Mouse (Mus musculus) v-Abl transformed pro-B cells (cell line): ENCODE measurements around the gene Vps54.

Experiments
- in situ Hi-C, 2 experiments: fragments of 400-800 bp; cut with MboI; formaldehyde crosslinking; loops; one replicate each; pipeline ENCODE4 v1.15.1; 2025; ENCODE audit not compliant: unreplicated experiment in 2 of 2

Gene Vps54

DNA sequence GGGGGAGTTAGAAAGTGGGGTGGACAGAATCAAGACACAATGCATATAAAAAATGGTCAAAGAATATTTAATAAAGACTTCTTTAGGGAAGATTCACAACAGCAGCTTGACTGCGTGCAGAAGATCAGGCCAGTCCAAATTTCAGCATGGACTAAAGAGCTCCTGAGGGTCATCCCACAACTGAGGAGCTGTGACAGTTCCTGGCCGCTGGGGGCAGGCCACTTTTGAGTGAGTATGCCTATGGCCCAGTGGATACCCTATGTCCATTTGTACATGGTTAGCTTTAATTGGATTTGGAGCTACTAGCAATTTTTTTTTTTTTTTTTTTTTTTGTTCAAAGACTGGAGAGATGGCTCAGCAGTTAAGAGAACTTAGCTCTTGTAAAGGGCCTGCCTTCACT lies 87.7 kb downstream of the Vps54 start:
- in situ Hi-C loops = no loop called here

DNA sequence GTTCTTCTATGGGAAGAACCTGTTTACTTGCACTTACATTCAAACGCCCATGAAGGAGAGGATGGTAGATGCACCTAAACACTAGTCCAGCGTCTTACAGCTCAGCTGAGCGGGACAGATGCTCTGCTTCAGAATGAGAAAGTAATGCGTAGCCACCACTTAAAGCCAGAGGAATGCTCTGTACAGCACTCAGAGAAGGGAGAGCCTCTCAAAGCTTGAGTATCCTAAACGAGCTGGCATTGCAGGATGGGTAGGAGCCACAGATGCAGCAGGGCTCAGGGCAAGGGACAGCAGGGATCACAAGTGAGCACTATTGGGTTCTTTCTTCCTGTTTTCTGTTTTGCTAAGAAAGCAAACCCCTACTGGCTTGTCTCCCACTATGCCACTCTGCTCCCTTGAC lies 88.4 kb downstream of the Vps54 start:
- in situ Hi-C loops = no loop called here

DNA sequence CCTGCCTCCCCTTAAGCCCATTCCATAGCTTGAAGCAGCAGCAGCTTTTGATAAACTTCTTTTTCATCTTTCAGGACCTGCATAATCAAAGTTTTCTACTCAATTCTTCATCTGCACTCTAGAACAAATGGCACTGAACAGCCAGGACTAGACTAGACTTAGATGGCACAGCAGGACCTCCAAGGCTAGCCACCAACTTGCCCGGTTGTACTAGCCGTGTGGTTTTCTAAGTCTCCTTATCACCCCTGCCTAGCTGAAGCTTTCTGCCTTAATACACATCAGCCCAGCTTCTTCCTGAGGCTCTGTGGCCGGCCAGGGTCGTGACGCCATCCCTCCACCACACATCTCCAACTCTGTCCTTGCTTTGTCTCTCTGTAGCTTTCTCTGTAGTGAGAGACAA lies 89.1 kb downstream of the Vps54 start:
- in situ Hi-C loops = no loop called here

DNA sequence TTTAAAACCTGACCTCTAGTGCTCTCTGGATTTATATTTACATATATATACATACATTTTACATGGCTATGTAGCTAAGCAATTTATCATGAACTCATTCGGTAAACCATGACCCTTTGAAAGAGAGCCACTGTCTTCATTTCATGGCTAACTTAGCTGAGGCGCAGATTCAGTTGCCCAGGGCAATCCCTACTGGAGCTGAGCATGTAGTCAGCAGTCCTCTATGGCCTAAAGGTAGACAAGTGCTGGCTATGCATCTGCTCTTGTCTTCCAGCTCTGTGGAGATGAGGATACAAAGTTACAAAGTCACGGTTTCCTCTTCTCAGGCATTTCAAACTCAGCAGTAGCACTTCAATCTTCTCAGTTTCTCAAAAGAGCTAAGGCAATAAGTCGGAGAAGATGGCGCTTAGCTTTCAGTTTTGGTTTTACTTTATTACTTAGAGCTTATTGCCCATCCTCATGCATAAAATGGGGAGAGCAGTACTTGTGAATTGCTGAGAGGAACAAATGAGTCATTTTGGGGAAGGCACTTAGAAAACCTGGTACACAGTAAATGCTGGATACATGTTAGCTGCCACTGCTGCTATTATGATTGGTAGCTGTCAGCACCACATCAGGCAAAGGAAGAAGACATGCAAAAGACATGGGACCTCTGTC lies 93.7 kb downstream of the Vps54 start:
- in situ Hi-C loops = no loop called here

DNA sequence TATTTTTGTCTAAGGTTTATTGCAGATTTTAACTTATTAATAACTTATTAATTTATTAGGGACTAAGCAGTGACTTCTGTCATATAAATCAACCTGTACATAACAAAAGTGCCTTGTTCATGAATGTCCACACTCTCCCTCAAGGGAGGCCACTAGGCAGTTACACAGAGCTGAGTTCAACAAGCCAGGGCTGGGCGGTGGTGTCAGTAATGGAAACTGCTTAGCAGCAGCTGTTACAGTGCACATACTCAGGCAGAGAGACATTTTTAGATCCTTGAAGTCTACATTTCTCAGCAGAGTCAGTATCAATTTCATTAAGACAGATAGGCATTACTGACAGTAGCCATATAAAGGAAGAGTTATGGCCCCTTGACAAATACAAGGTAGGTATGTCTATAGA lies 98.8 kb downstream of the Vps54 start:
- in situ Hi-C loops = no loop called here

DNA sequence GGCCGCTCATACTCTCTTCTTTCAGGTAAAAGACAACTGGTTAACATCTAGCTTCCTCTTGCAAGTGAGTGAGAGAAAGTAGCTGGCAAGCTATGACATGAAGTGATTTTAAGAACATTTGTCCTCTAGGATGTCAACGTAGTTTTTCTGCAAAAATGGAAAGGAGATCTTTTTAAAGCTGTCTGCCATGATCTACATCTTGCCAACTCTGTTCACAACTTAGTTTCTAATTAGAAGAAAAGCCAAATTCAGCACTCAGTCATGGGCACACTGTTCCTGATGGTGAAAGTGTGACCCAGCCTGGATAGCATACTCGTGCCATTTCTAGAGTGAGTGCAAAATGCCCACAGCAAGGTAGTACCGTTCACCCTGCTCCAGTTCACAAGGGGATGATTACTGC lies 100.0 kb downstream of the Vps54 start:
- in situ Hi-C loops = no loop called here

DNA sequence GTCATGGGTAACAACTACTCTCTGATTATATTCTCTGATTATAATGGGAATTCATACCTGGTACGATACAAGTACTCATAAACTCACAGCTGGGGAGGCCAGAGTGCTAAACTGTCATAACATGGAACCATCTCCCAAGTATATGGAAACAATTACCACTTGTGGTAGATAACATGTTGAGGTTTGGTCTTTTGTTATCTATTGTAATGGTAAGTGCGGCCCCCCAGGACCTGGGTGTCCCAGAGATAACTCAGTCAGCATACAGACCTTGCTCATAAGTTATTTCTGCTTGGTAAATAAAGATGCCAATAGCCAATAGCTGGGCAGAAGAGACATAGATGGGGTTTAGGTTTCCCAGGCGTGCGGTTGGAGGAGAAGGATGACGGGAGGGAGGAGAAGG lies 104.4 kb downstream of the Vps54 start:
- in situ Hi-C loops = no loop called here

DNA sequence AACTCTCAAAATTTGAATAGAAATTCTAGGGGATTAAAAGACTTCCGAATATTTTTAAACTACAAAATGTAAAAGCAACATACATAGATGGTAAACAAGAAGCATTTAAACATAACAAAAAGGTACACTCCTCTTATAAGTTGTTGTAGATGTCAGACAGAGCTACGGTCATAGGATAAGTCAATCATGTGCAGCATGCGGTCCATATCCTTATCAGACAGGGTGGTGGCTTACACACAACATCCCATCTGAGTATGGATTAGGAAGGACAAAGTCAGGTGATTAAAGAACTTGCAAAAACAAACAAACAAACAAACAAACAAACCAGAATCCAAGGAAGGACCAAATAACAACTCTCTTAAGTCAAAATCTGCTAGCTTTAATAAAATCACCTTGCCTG lies 106.9 kb downstream of the Vps54 start:
- in situ Hi-C loops = no loop called here

DNA sequence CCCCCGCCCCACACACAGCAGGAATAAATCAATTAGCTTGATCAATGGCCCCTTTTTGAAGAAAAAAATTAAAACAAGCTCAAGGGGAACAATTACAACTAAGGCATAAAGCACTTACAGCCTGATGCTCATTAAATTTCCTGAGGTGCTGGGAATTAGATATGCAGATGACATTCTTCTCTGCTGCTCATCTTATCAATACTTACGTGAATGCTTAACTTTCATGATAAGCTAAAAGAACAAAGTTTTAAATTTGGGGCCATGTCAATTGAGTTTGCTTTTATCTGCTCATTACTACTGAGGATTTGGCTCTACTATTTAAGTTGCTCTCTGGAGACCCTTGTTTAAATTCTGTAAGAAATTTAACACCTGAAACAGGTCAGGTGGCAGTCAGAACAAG lies 109.8 kb downstream of the Vps54 start:
- in situ Hi-C loops = no loop called here

DNA sequence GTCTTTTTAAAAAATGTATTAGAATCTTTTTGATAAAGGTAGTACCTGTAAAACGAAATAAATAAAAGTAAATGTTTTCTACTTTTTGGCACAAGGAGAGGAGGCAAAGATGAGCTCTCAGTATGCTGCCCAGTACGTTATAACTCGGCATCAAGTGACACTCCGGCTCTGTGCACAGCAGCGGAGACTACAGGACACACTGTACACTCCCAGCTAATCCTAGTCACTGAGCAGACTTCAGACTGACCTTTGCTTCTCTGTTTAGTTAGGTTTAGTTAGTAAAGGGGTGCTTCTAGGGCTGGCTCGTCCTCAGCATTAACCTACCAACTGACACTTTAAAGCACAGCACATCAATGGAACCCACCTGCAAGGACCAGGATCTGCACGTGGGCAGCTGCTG lies 112.2 kb downstream of the Vps54 start:
- in situ Hi-C loops = no loop called here

DNA sequence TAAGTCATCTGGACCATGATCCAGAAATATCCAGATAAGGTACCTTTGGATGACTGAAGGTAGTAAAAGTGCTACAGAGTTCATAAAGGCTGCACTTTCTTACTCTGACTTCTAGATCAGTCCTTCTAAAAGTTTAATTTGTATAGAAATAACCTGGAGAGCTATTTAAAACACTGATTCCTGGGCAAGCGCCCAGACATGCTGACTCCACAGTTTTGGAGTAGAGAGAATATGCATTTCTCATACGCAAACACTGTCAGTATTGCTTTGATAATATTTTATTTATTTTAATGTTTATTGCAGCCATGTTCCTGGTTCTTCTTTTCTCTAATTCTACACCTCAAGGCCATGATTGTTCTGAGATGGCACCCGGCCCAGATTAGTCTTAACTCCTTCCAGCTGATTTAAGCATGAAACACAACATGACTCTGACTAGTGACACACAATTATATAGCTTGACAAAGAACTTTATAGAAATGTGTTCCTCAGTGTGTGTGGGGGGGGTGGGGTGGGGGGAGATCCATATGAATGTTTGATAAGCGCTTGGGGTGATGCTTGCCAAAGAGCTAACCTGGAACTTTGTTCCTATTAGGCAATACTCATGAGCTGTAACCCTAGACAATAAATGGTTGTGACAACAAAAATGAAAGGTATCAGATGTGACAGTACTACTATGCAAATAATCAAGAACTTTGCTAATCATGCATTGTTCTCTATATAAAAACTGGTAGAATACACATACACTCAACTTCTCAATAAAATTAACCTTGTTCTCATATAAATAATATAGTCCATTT lies 124.3 kb downstream of the Vps54 start:
- in situ Hi-C loops = no loop called here

DNA sequence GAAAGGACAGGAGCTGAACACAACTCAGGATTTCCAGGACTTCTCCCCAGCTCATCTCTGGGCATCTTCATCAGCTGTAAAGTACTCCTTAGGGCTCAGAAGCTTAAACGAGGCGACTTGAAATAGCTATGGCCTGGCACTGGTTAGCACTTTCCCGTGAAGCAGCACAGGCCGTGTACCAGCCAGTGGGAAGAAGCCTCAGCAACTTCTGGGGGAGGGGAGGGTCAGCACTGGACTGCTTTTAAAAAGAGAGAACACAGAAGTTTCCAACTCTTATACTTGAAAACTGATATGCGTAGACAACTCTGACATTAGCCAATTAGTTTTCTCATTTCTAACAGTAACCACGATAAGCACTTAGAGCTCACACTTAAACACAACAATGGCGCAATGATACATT lies 129.4 kb downstream of the Vps54 start:
- in situ Hi-C loops = no loop called here

DNA sequence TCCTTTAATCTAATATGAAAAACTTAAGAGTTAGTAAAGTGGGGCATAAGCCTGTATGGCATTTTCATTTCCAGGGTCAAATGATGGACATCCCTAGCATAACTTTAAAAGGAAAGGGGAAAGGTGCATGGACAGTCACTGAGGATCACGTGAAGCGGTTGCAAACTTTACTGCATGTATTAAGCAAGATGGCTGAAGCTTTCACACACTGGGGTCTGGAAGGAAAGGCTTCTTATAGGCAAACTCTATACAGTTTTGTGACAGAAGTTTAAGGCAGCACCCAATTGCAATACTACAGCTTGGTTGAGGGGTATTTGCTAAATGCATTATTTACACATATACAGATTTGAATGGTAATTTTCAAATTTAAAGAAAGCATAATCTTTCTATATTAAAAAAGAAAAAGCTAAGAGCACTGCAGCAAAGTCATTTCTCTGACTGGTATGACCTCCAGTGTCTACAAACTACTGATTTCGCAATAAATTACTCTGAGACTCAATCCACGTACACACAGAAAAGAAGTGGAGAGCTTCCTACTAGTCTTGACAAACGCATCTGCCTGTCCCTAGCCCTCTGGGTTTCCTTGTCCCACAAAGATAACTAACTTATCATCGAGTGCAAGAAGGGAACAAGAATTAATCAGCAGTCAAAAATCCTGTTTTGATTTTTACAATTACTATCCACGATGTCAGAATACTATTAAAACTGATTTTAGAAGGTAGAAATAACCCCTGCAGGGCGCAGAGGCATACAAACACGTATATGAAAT lies 130.4 kb downstream of the Vps54 start:
- in situ Hi-C loops = no loop called here

DNA sequence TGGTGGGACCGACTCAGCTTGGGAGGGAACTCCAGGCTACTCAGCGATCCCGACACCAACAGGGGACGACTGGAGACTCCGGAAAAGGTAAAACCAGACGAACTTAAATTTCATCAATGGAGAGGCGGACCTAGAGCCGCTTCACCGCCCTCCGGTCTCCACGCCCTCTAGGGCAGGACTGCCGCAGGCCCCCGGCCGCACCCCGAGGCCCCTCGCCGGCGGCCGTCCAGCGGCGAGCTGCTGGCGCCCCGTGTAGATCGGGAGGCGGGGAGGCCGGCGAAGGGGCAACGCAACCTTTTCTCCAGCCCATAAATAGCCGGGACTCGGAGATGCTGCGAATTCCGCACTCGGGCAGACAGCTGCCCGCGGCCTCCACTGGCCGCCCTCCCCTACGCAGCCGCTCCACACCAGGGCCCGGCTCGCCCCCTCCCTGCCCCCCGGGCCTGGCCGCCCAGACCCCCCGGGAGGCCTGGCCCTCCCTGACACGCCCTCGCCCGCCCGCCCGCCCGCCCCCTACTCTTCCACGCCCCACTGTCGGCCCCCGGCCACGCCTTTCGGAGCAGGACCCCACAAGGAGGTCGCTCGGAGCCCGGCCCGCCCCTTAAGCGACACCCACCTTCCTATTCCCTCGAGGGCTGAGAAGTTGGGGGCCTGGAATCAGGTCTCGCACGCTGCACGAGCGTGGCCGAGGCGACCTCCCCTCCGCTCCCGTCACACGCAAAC lies 131.5 kb downstream of the Vps54 start:
- in situ Hi-C loops = no loop called here
